Mouse (Mus musculus): ENCODE measurements around the gene Olfr474. TPM values are rescaled to one million over a fixed set of nuclear protein-coding genes. Genes with fewer than 3 reads are reported as not detected.
"Not testable (repeated sequence)": the region's sequence is repeated elsewhere in the genome, so short reads cannot be mapped to it uniquely, and the experiment has no call there.

Gene Olfr474
- not detected in 2 replicates for polyA plus RNA-seq (2016; fragmentation: Nextera tagmentation; extraction: Ambion mirVana)

- H3K4me1 ChIP-seq, result no peaks in the 10 kb centered on the region
- no peak within 1 kb of the TSS for H3K4me3 ChIP-seq
- 89% methylated on average over 1 of the region's 1 CpGs for WGBS
- H3K27ac ChIP-seq (replicated peaks), result no peak within 1 kb of the TSS
- no peak within 1 kb of the TSS for H3K9ac ChIP-seq (replicated peaks)
- ATAC-seq (ENCODE audit: low FRiP score, low read depth), result no peak
- H3K4me2 ChIP-seq (replicated peaks), result no peak within 1 kb of the TSS
- no peaks in the 10 kb centered on the region for H3K9me3 ChIP-seq
- H3K27me3 ChIP-seq, result no peaks in the 10 kb centered on the region
- no peaks in the 10 kb centered on the region for H3K36me3 ChIP-seq
Measured at GRCm38 (mm10) chr7:107954343-107954742, at the start of gene Olfr474. Gene Olfr474, plus strand, starts transcription at chr7:107954643.

DNA sequence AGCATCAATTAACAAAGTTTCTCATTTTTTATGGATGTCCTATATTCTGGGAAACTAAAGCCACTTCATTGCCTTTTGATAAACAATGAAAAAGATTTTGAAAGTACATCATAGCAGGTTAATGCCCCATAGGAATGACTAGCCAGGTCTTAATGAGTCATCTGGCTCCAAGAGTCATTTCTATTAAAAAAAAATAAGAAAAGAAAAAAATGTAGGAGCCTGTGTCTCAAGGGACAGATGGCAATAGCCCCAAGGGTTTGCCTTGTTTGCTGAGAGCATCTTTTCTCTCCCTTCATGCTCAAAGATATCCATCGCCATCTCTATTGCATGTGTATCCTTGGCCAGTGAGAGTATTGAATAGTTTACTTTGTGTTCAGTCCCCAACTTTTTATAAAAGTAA, 24.3 kb upstream of the Olfr474 start, which contains the start of gene Olfr473:
Olfr473 (plus strand) TSS at position 301 of the 400 bp plus-strand sequence.
- no peaks in the 10 kb centered on the region for H3K4me1 ChIP-seq
- H3K4me2 ChIP-seq (replicated peaks), result no peak within 1 kb of the TSS
- WGBS, result 100% methylated on average over 1 of the region's 1 CpGs
- no peak within 1 kb of the TSS for H3K27ac ChIP-seq (replicated peaks)
- no peaks in the 10 kb centered on the region for H3K27me3 ChIP-seq
- no peak within 1 kb of the TSS for H3K9ac ChIP-seq (replicated peaks)
- H3K4me3 ChIP-seq, result no peak within 1 kb of the TSS
- H3K9me3 ChIP-seq, result no peaks in the 10 kb centered on the region
- no peak for ATAC-seq (ENCODE audit: low FRiP score, low read depth)
- no peaks in the 10 kb centered on the region for H3K36me3 ChIP-seq

GRCm38 (mm10) chr7:107952539-107952938, 1.9 kb upstream of the Olfr474 start:
- H3K36me3 ChIP-seq; H3K9me3 ChIP-seq; H3K27ac ChIP-seq (replicated peaks); H3K4me2 ChIP-seq (replicated peaks); ATAC-seq (ENCODE audit: low FRiP score, low read depth); H3K4me3 ChIP-seq; H3K9ac ChIP-seq (replicated peaks); H3K4me1 ChIP-seq; H3K27me3 ChIP-seq: not testable (repeated sequence)
- 95% methylated on average over 12 of the region's 12 CpGs for WGBS

DNA sequence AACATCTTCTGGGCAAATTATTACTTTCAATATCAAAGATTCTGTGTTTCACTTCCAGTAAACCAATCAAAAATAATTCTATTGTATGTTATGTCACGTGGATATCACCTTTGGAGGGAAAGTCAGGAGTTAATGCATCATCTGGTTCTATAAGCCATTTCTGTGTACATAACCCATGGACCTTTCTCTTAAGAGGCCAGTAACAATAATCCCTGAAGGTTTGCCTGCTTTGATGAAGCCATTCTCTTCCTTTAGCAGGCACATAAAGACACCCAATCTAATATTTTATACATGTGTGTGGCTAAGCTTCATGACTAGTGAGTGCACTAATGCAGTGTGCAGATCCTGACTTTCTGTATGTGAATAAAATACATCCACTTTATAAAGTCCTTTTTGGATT, 10.1 kb downstream of the Olfr474 start, which contains the start of gene Olfr476:
Olfr476 (plus strand) TSS at position 301 of the 400 bp plus-strand sequence.
- 57% methylated on average over 1 of the region's 1 CpGs for WGBS
- H3K9ac ChIP-seq (replicated peaks), result no peak within 1 kb of the TSS
- no peak within 1 kb of the TSS for H3K27ac ChIP-seq (replicated peaks)
- ATAC-seq (ENCODE audit: low FRiP score, low read depth), result no peak
- no peaks in the 10 kb centered on the region for H3K27me3 ChIP-seq
- no peaks in the 10 kb centered on the region for H3K36me3 ChIP-seq
- no peaks in the 10 kb centered on the region for H3K4me1 ChIP-seq
- H3K9me3 ChIP-seq, result no peaks in the 10 kb centered on the region
- H3K4me2 ChIP-seq (replicated peaks), result no peak within 1 kb of the TSS
- H3K4me3 ChIP-seq, result no peak within 1 kb of the TSS

GRCm38 (mm10) chr7:107986393-107986792, 31.9 kb downstream of the Olfr474 start, which contains the start of gene Olfr477:
Gene Olfr477, plus strand, starts transcription at chr7:107986693.
- Histone ChIP-seq H3K27me3 (no peaks in the 10 kb centered on the region), H3K9ac (replicated peaks) (no peak within 1 kb of the TSS), H3K9me3 (no peaks in the 10 kb centered on the region), H3K4me1 (no peaks in the 10 kb centered on the region), H3K36me3 (no peaks in the 10 kb centered on the region), H3K4me3 (no peak within 1 kb of the TSS), H3K4me2 (replicated peaks) (no peak within 1 kb of the TSS), H3K27ac (replicated peaks) (no peak within 1 kb of the TSS)
- WGBS, result 84% methylated on average over 2 of the region's 2 CpGs
- ATAC-seq (ENCODE audit: low FRiP score, low read depth), result no peak

Other genes starting within 250 kb of the Olfr474 start
- 0.30 and 0.34 TPM in 2 replicates for gene Cyb5r2, start 196.6 kb upstream of the Olfr474 start, polyA plus RNA-seq (2016; fragmentation: Nextera tagmentation; extraction: Ambion mirVana)
- gene Ovch2, start 153.4 kb upstream of the Olfr474 start, polyA plus RNA-seq (2016; fragmentation: Nextera tagmentation; extraction: Ambion mirVana), result not detected in 2 replicates
- not detected in 2 replicates for gene Olfr467, start 142.4 kb upstream of the Olfr474 start, polyA plus RNA-seq (2016; fragmentation: Nextera tagmentation; extraction: Ambion mirVana)
- gene Olfr469, start 129.1 kb upstream of the Olfr474 start, polyA plus RNA-seq (2016; fragmentation: Nextera tagmentation; extraction: Ambion mirVana), result not detected in 2 replicates
- gene Olfr470, start 107.2 kb upstream of the Olfr474 start, polyA plus RNA-seq (2016; fragmentation: Nextera tagmentation; extraction: Ambion mirVana), result not detected in 2 replicates
- gene Olfr472, start 56.7 kb upstream of the Olfr474 start, polyA plus RNA-seq (2016; fragmentation: Nextera tagmentation; extraction: Ambion mirVana), result not detected in 2 replicates
- gene Olfr473, start 24.2 kb upstream of the Olfr474 start, polyA plus RNA-seq (2016; fragmentation: Nextera tagmentation; extraction: Ambion mirVana), result not detected in 2 replicates
- not detected in 2 replicates for gene Olfr476, start 10.2 kb downstream of the Olfr474 start, polyA plus RNA-seq (2016; fragmentation: Nextera tagmentation; extraction: Ambion mirVana)
- gene Olfr477, start 32.0 kb downstream of the Olfr474 start, polyA plus RNA-seq (2016; fragmentation: Nextera tagmentation; extraction: Ambion mirVana), result not detected in 2 replicates
- not detected in 2 replicates for gene Olfr478, start 79.3 kb downstream of the Olfr474 start, polyA plus RNA-seq (2016; fragmentation: Nextera tagmentation; extraction: Ambion mirVana)
- gene Olfr479, start 96.0 kb downstream of the Olfr474 start, polyA plus RNA-seq (2016; fragmentation: Nextera tagmentation; extraction: Ambion mirVana), result not detected in 2 replicates
- not detected in 2 replicates for gene Olfr480, start 112.7 kb downstream of the Olfr474 start, polyA plus RNA-seq (2016; fragmentation: Nextera tagmentation; extraction: Ambion mirVana)
- not detected in 2 replicates for gene Olfr481, start 125.2 kb downstream of the Olfr474 start, polyA plus RNA-seq (2016; fragmentation: Nextera tagmentation; extraction: Ambion mirVana)
- not detected in 2 replicates for gene Olfr482, start 142.9 kb downstream of the Olfr474 start, polyA plus RNA-seq (2016; fragmentation: Nextera tagmentation; extraction: Ambion mirVana)
- not detected in 2 replicates for gene Olfr483, start 146.2 kb downstream of the Olfr474 start, polyA plus RNA-seq (2016; fragmentation: Nextera tagmentation; extraction: Ambion mirVana)
- gene Olfr484, start 172.8 kb downstream of the Olfr474 start, polyA plus RNA-seq (2016; fragmentation: Nextera tagmentation; extraction: Ambion mirVana), result not detected in 2 replicates
- 0.25 TPM in 1 of 2 replicates, not detected in the other for gene Olfr485, start 205.2 kb downstream of the Olfr474 start, polyA plus RNA-seq (2016; fragmentation: Nextera tagmentation; extraction: Ambion mirVana)
- not detected in 2 replicates for gene Olfr486, start 218.1 kb downstream of the Olfr474 start, polyA plus RNA-seq (2016; fragmentation: Nextera tagmentation; extraction: Ambion mirVana)

All from midbrain, embryonic 12.5 days (tissue).